Mouse (Mus musculus): ENCODE data around the gene Ralbp1.

- TF ChIP-seq CTCF (IDR thresholded peaks at IDR 0.05; ENCODE audit: control insufficient read depth, insufficient read depth, insufficient read length) (no peak), MAX (IDR thresholded peaks at IDR 0.05) (no peak), USF1 (IDR thresholded peaks at IDR 0.05; ENCODE audit: low read depth) (no peak), MYOD1 (IDR thresholded peaks at IDR 0.05; ENCODE audit: control insufficient read depth, insufficient read length, low read depth) (no peak), CEBPB (IDR thresholded peaks at IDR 0.05; ENCODE audit: low read depth) (no peak), MYOG (IDR thresholded peaks at IDR 0.05; ENCODE audit: control insufficient read depth, extremely low read depth, insufficient read length) (no peak)
These were observed 44.7 kb upstream of the Ralbp1 start for GRCm38 (mm10) chr17:65930158-65930826.
